Mouse (Mus musculus) cerebellum, adult 2 months (tissue): ENCODE measurements around the gene Hist3h2ba.

Experiments
- CTCF ChIP-seq: fragments of 200-500 bp; IDR thresholded peaks from 2 replicates; pipeline ENCODE4 v1.5.1; 2011; ENCODE audit warnings: low read depth, mild to moderate bottlenecking, control low read depth, low read length, moderate library complexity, borderline replicate concordance; ENCODE audit not compliant: insufficient read depth
- POLR2A ChIP-seq: fragments of 200-500 bp; IDR thresholded peaks from 2 replicates; pipeline ENCODE4 v1.6.1; 2011; ENCODE audit warnings: low read length, control low read depth, borderline replicate concordance; ENCODE audit not compliant: insufficient read depth

DNA sequence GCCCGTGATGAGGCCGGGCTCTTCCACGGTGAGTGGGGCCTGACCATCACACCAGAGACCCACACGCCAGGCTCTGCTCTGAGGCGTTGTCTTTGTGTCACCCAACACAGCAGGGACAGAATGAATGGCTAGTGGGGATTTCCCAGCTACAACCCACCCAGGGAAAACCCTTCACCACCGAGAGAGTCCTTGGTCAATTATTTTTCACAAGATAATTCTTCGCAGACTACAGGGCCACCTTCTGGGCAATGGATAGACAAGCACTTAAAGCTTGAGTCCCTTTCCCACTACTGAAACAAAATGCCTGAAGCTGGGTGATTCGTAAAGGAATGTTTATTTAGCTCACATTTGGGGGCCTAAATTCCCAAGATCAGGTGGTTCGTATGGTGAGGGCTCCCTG lies 26.3 kb upstream of the Hist3h2ba start:
- no peak for TF ChIP-seq CTCF
- no peak for TF ChIP-seq POLR2A
